Mouse (Mus musculus) G1E (cell line): ENCODE results near the gene Ssbp3.

ENCODE experiments used
- CTCF ChIP-seq: IDR thresholded peaks from 2 replicates; pipeline ENCODE4 v1.5.1; 2012; ENCODE audit warnings: low read depth, low read length, inconsistent platforms, mixed read lengths
- GATA1 ChIP-seq: IDR thresholded peaks from 2 replicates; pipeline ENCODE4 v1.6.1; 2012; ENCODE audit warnings: borderline replicate concordance, low read length, inconsistent platforms, mixed read lengths
- GATA2 ChIP-seq: IDR thresholded peaks from 2 replicates; pipeline ENCODE4 v1.6.1; 2012; ENCODE audit warnings: low read depth, low read length, inconsistent platforms, borderline replicate concordance
- TAL1 ChIP-seq: conservative IDR thresholded peaks from 2 replicates; pipeline ENCODE4 v1.6.1; 2012; ENCODE audit warnings: low read depth, low read length, inconsistent platforms, mixed read lengths

DNA sequence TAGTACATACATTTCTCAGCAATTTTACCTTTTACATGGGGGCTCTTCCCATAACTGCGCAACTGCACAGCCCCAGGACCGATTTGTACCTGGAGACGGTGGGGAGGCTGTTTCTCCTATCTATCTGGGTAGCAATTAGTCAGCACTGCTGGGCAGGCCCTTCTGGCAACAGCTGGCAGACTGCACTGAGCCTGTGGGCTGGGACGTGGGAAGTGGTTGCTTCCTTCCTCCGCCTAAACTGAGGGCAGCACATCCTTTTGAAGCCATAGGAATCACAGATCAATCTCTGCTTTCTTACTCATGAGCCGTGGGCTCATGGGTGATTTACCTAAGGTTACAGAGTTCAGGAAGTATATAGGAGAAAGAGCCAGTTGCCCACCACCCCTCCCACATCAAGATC lies 148.3 kb downstream of the Ssbp3 start:
- no peak for TF ChIP-seq CTCF
- no peak for TF ChIP-seq GATA2
- TF ChIP-seq GATA1: no peak
- no peak for TF ChIP-seq TAL1
